Mouse (Mus musculus) adrenal gland, postnatal 10 days (tissue): Measurements from ENCODE around the gene Rae1. TPM values are rescaled to one million over a fixed set of nuclear protein-coding genes. Genes with fewer than 3 reads are reported as not detected.

Source experiments
- DNase-seq: peaks from one replicate; pipeline ENCODE4 v3.0.0; 2021; ENCODE audit warnings: mixed read lengths
- total RNA-seq, 2 experiments: library from RNA; stranded (reverse); gene quantifications; 2 replicates each; pipeline ENCODE4 v1.2.3; 2021

The Rae1 gene
- total RNA-seq, 2 experiments from 2014 or later, result 51.6 to 54.8 TPM

GRCm38 (mm10) chr2:173027169-173027823 lies 27.4 kb downstream of the Rae1 start:
- peak; percentile 57 for DNase-seq

- peak; percentile 57 for DNase-seq
These were observed 28.0 kb downstream of the Rae1 start for GRCm38 (mm10) chr2:173027824-173028495.

GRCm38 (mm10) chr2:173028508-173029031 lies 28.7 kb downstream of the Rae1 start:
- no peak for DNase-seq

- DNase-seq, result no peak
These were observed 30.8 kb downstream of the Rae1 start for GRCm38 (mm10) chr2:173030591-173031338.

GRCm38 (mm10) chr2:173033531-173033930 lies 33.6 kb downstream of the Rae1 start:
- DNase-seq, result no peak

- no peak for DNase-seq
These were observed 35.1 kb downstream of the Rae1 start for GRCm38 (mm10) chr2:173034998-173035397.

GRCm38 (mm10) chr2:173035653-173036052 lies 35.7 kb downstream of the Rae1 start:
- no peak for DNase-seq

GRCm38 (mm10) chr2:173036055-173036454 lies 36.1 kb downstream of the Rae1 start:
- no peak for DNase-seq

GRCm38 (mm10) chr2:173036611-173037010 lies 36.7 kb downstream of the Rae1 start:
- DNase-seq, result no peak

- DNase-seq, result no peak
These were observed 37.4 kb downstream of the Rae1 start for GRCm38 (mm10) chr2:173037347-173037746.

- no peak for DNase-seq
These were observed 38.1 kb downstream of the Rae1 start for GRCm38 (mm10) chr2:173037827-173038607.

GRCm38 (mm10) chr2:173039041-173039440 lies 39.1 kb downstream of the Rae1 start:
- no peak for DNase-seq

- DNase-seq, result no peak
These were observed 40.9 kb downstream of the Rae1 start for GRCm38 (mm10) chr2:173040803-173041202.

GRCm38 (mm10) chr2:173041242-173041641 lies 41.3 kb downstream of the Rae1 start:
- no peak for DNase-seq

- DNase-seq, result no peak
These were observed 42.0 kb downstream of the Rae1 start for GRCm38 (mm10) chr2:173041893-173042292.

- DNase-seq, result no peak
These were observed 42.7 kb downstream of the Rae1 start for GRCm38 (mm10) chr2:173042504-173043162.

GRCm38 (mm10) chr2:173044198-173044970 lies 44.5 kb downstream of the Rae1 start:
- peak; percentile 90 for DNase-seq

GRCm38 (mm10) chr2:173046582-173047297 lies 46.8 kb downstream of the Rae1 start:
- peak; percentile 10 for DNase-seq

GRCm38 (mm10) chr2:173047471-173047870 lies 47.6 kb downstream of the Rae1 start:
- DNase-seq, result peak; percentile 1
